Mouse (Mus musculus) activated CD4-positive, CD25-positive, alpha-beta regulatory T cell, adult 4 months (primary cell): ENCODE results near the gene Foxp4. TPM values are rescaled to one million over a fixed set of nuclear protein-coding genes. Genes with fewer than 3 reads are reported as not detected.
A peak's percentile ranks its signal among the peaks of the same experiment; 100 is the strongest.

Experiments used
- ATAC-seq: one replicate; pipeline ENCODE4 v1.8.0; 2017
- polyA plus RNA-seq, 2 experiments: library from polyadenylated mRNA; unstranded; fragments of 100-300 nt; shearing (Covaris generic); gene quantifications; one replicate each; pipeline ENCODE4 v1.2.1; 2017

Foxp4 gene
- polyA plus RNA-seq, 2 experiments from 2014 or later = 3.8 to 4.6 TPM

- ATAC-seq = no peak
Observed at GRCm38 (mm10) chr17:47929431-47929830, 5.0 kb upstream of the Foxp4 start.

- no peak for ATAC-seq
Observed at GRCm38 (mm10) chr17:47925988-47926387, 1.5 kb upstream of the Foxp4 start.

- ATAC-seq = peak; percentile 31
Observed at GRCm38 (mm10) chr17:47925340-47925926, 988 bp upstream of the Foxp4 start.

- ATAC-seq = no peak
Observed at GRCm38 (mm10) chr17:47923678-47924382, 615 bp downstream of the Foxp4 start.

GRCm38 (mm10) chr17:47923011-47923677, 1.3 kb downstream of the Foxp4 start:
- no peak for ATAC-seq

GRCm38 (mm10) chr17:47922579-47922978, 1.9 kb downstream of the Foxp4 start:
- no peak for ATAC-seq

GRCm38 (mm10) chr17:47922116-47922515, 2.3 kb downstream of the Foxp4 start:
- no peak for ATAC-seq

- ATAC-seq = no peak
Observed at GRCm38 (mm10) chr17:47921136-47921665, 3.2 kb downstream of the Foxp4 start.

- no peak for ATAC-seq
Observed at GRCm38 (mm10) chr17:47919826-47920225, 4.6 kb downstream of the Foxp4 start.

GRCm38 (mm10) chr17:47917907-47918306, 6.5 kb downstream of the Foxp4 start:
- no peak for ATAC-seq

GRCm38 (mm10) chr17:47917212-47917611, 7.2 kb downstream of the Foxp4 start:
- ATAC-seq = no peak

GRCm38 (mm10) chr17:47914676-47915219, 9.7 kb downstream of the Foxp4 start:
- ATAC-seq = no peak

- peak; percentile 89 for ATAC-seq
Observed at GRCm38 (mm10) chr17:47909091-47910001, 15.1 kb downstream of the Foxp4 start.

GRCm38 (mm10) chr17:47908079-47908478, 16.4 kb downstream of the Foxp4 start:
- ATAC-seq = no peak

GRCm38 (mm10) chr17:47907366-47907920, 17.0 kb downstream of the Foxp4 start:
- no peak for ATAC-seq

GRCm38 (mm10) chr17:47903846-47904680, 20.4 kb downstream of the Foxp4 start:
- no peak for ATAC-seq

GRCm38 (mm10) chr17:47901782-47902181, 22.7 kb downstream of the Foxp4 start:
- ATAC-seq = no peak

GRCm38 (mm10) chr17:47900716-47901115, 23.7 kb downstream of the Foxp4 start:
- ATAC-seq = no peak

GRCm38 (mm10) chr17:47899156-47899555, 25.3 kb downstream of the Foxp4 start:
- no peak for ATAC-seq

- no peak for ATAC-seq
Observed at GRCm38 (mm10) chr17:47897956-47898752, 26.3 kb downstream of the Foxp4 start.
